Mouse (Mus musculus) brain, embryonic 18.5 days (tissue): ENCODE results near the gene Msx2.

Source experiments
- DNase-seq: peaks from one replicate; pipeline ENCODE4 v3.0.0-alpha.2; 2012; ENCODE audit warnings: low read depth, low spot score

Gene Msx2

GRCm38 (mm10) chr13:53465191-53465820, 7.6 kb downstream of the Msx2 start:
- no peak for DNase-seq

- no peak for DNase-seq
Observed at GRCm38 (mm10) chr13:53464441-53465001, 8.4 kb downstream of the Msx2 start.

GRCm38 (mm10) chr13:53463946-53464345, 8.9 kb downstream of the Msx2 start:
- DNase-seq, result no peak

- no peak for DNase-seq
Observed at GRCm38 (mm10) chr13:53463037-53463436, 9.8 kb downstream of the Msx2 start.

GRCm38 (mm10) chr13:53462649-53462970, 10.3 kb downstream of the Msx2 start:
- DNase-seq, result no peak

GRCm38 (mm10) chr13:53461855-53462648, 10.8 kb downstream of the Msx2 start:
- DNase-seq, result no peak

- no peak for DNase-seq
Observed at GRCm38 (mm10) chr13:53461346-53461745, 11.5 kb downstream of the Msx2 start.

GRCm38 (mm10) chr13:53458766-53459165, 14.1 kb downstream of the Msx2 start:
- DNase-seq, result no peak

GRCm38 (mm10) chr13:53454794-53455672, 17.8 kb downstream of the Msx2 start:
- no peak for DNase-seq

- no peak for DNase-seq
Observed at GRCm38 (mm10) chr13:53453927-53454326, 18.9 kb downstream of the Msx2 start.

- no peak for DNase-seq
Observed at GRCm38 (mm10) chr13:53447609-53448008, 25.3 kb downstream of the Msx2 start.

- no peak for DNase-seq
Observed at GRCm38 (mm10) chr13:53443602-53444001, 29.3 kb downstream of the Msx2 start.

GRCm38 (mm10) chr13:53442168-53442980, 30.5 kb downstream of the Msx2 start:
- no peak for DNase-seq

- no peak for DNase-seq
Observed at GRCm38 (mm10) chr13:53441307-53442028, 31.4 kb downstream of the Msx2 start.

GRCm38 (mm10) chr13:53439957-53440356, 32.9 kb downstream of the Msx2 start:
- DNase-seq, result no peak

- DNase-seq, result peak; percentile 20
Observed at GRCm38 (mm10) chr13:53426507-53426906, 46.4 kb downstream of the Msx2 start.

- no peak for DNase-seq
Observed at GRCm38 (mm10) chr13:53421189-53421588, 51.7 kb downstream of the Msx2 start.

- DNase-seq, result no peak
Observed at GRCm38 (mm10) chr13:53420741-53421140, 52.1 kb downstream of the Msx2 start.

GRCm38 (mm10) chr13:53419681-53420080, 53.2 kb downstream of the Msx2 start:
- no peak for DNase-seq

- no peak for DNase-seq
Observed at GRCm38 (mm10) chr13:53417701-53418100, 55.2 kb downstream of the Msx2 start.
